Mouse (Mus musculus) lung, adult 2 months (tissue): ENCODE results near the gene Dnajc11.

Experiments used
- CTCF ChIP-seq: fragments of 200-500 bp; IDR thresholded peaks from 2 replicates; pipeline ENCODE4 v1.5.1; 2011; ENCODE audit warnings: mild to moderate bottlenecking, low read length, control low read depth; ENCODE audit not compliant: insufficient read depth
- POLR2A ChIP-seq: fragments of 200-500 bp; IDR thresholded peaks from 2 replicates; pipeline ENCODE4 v1.6.1; 2011; ENCODE audit warnings: low read depth, mild to moderate bottlenecking, control low read depth, low read length, borderline replicate concordance; ENCODE audit errors: extremely low read depth

DNA sequence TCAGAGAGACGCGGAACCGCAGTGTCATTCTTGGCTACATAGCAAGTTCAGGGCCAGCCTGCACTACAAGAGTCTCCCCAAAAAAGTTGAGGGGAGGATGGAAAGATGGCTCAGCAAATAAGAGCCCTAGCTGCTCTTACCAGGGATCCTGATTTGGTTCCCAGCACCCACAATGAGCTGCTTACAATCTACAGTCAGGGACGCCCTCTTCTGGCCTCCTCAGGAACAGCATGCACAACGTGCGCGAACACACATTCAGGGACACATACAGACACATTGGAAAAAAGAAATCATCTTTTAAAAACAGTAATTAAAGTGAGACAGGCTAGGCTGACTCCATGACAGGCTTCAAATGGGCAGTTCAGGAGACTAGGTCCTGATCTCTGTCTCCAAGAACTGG is 37.9 kb upstream of the Dnajc11 start:
- no peak for TF ChIP-seq POLR2A
- TF ChIP-seq CTCF = no peak
